Mouse (Mus musculus) kidney, postnatal 0 days (tissue): ENCODE results near the gene Pth2. TPM values are rescaled to one million over a fixed set of nuclear protein-coding genes. Genes with fewer than 3 reads are reported as not detected.

ENCODE experiments used
- ATAC-seq: fragments of 200-750 bp; cut with Nextera tagmentation; replicated peaks from 2 replicates; pipeline ENCODE4 v1.8.0; 2017; ENCODE audit warnings: low read depth, moderate number of reproducible peaks, moderate TSS enrichment, moderate library complexity; ENCODE audit not compliant: low FRiP score
- DNase-seq: peaks from one replicate; pipeline ENCODE4 v3.0.0-alpha.2; 2016; ENCODE audit warnings: low spot score
- H3K27ac ChIP-seq: fragments of 300-500 bp; sonication (generic); 2 replicates; pipeline ENCODE4 v1.5.1; 2014; ENCODE audit warnings: mild to moderate bottlenecking
- H3K27me3 ChIP-seq: fragments of 300-500 bp; sonication (generic); 2 replicates; pipeline ENCODE4 v1.6.1; 2014; ENCODE audit warnings: low read length, mixed read lengths; ENCODE audit not compliant: insufficient read depth
- H3K36me3 ChIP-seq: fragments of 300-500 bp; sonication (generic); 2 replicates; pipeline ENCODE4 v1.6.1; 2014; ENCODE audit warnings: low read length, mixed read lengths; ENCODE audit not compliant: insufficient read depth
- H3K4me1 ChIP-seq: fragments of 300-500 bp; sonication (generic); replicated peaks from 2 replicates; pipeline ENCODE4 v1.6.1; 2014; ENCODE audit warnings: antibody characterized with exemption, low read length, mixed read lengths; ENCODE audit not compliant: insufficient read depth
- H3K4me2 ChIP-seq: fragments of 300-500 bp; sonication (generic); 2 replicates; pipeline ENCODE4 v1.6.1; 2014; ENCODE audit warnings: mild to moderate bottlenecking, low read length, moderate library complexity, mixed read lengths
- H3K4me3 ChIP-seq: fragments of 300-500 bp; sonication (generic); replicated peaks from 2 replicates; pipeline ENCODE4 v1.5.1; 2014; ENCODE audit warnings: low read depth, low read length
- H3K9ac ChIP-seq: fragments of 300-500 bp; sonication (generic); 2 replicates; pipeline ENCODE4 v1.6.1; 2014; ENCODE audit warnings: low read depth, low read length
- H3K9me3 ChIP-seq: fragments of 300-500 bp; sonication (generic); replicated peaks from 2 replicates; pipeline ENCODE4 v1.6.1; 2016; ENCODE audit warnings: low read length, inconsistent platforms, mixed read lengths
- CTCF ChIP-seq: IDR thresholded peaks from 2 replicates; pipeline ENCODE4 v1.5.1; 2016; ENCODE audit warnings: antibody characterized with exemption, low read depth, mild to moderate bottlenecking, moderate library complexity
- WGBS: fragments of 180-500 bp; shearing (Covaris S2); extraction: QIAGEN DNeasy Blood & Tissue Kit; methylation state at CpG from one replicate; pipeline ENCODE4 v1.1.7; 2014; 5-methylcytosine and 5-hydroxymethylcytosine counted together
- polyA plus RNA-seq: library from polyadenylated mRNA; unstranded; fragments of >200 nt; fragmentation: Nextera tagmentation; extraction: Ambion mirVana; gene quantifications from 2 replicates; pipeline ENCODE4 v1.2.1, GENCODE M21; 2015

The Pth2 gene
- polyA plus RNA-seq, 1 experiment from 2014 or later = not detected

- 0 out of 2 replicates have a peak, but pooled peaks cover 11% of the 10 kb centered on the region for H3K27me3 ChIP-seq
- H3K4me3 ChIP-seq = no peak overlapping the region
- no peaks in the 10 kb centered on the region for H3K36me3 ChIP-seq
- ATAC-seq = no peak
- no peak overlapping the region for H3K9ac ChIP-seq
- H3K4me1 ChIP-seq = peaks cover 11% of the 10 kb centered on the region
- no peak overlapping the region for H3K4me2 ChIP-seq
- no peak for TF ChIP-seq CTCF
- no peak overlapping the region for H3K27ac ChIP-seq
- WGBS = 92% methylated on average over 6 of the region's 6 CpGs
- no peak for DNase-seq
- no peaks in the 10 kb centered on the region for H3K9me3 ChIP-seq
These were observed 9.4 kb downstream of the Pth2 start for GRCm38 (mm10) chr7:45190186-45190585.

- Histone ChIP-seq H3K27ac (no peak overlapping the region), H3K9me3 (no peaks in the 10 kb centered on the region), H3K36me3 (no peaks in the 10 kb centered on the region), H3K27me3 (0 out of 2 replicates have a peak, but pooled peaks cover 7% of the 10 kb centered on the region), H3K4me3 (no peak overlapping the region), H3K9ac (no peak overlapping the region), H3K4me2 (no peak overlapping the region), H3K4me1 (peaks cover 11% of the 10 kb centered on the region)
- WGBS = 49% methylated on average over 2 of the region's 2 CpGs
- DNase-seq (no peak), ATAC-seq (no peak)
- no peak for TF ChIP-seq CTCF
These were observed 10.4 kb downstream of the Pth2 start for GRCm38 (mm10) chr7:45191161-45191560.

- Histone ChIP-seq H3K9me3 (no peaks in the 10 kb centered on the region), H3K9ac (no peak overlapping the region), H3K4me1 (peaks cover 11% of the 10 kb centered on the region), H3K4me2 (no peak overlapping the region), H3K27ac (no peak overlapping the region), H3K27me3 (0 out of 2 replicates have a peak, but pooled peaks cover 3% of the 10 kb centered on the region), H3K36me3 (no peaks in the 10 kb centered on the region), H3K4me3 (no peak overlapping the region)
- 5% methylated on average over 8 of the region's 8 CpGs for WGBS
- no peak for TF ChIP-seq CTCF
- peak; percentile 65 for ATAC-seq
- DNase-seq = peak; percentile 86
These were observed 11.1 kb downstream of the Pth2 start for GRCm38 (mm10) chr7:45191803-45192363.

GRCm38 (mm10) chr7:45192585-45193310 lies 12.0 kb downstream of the Pth2 start:
- 0 out of 2 replicates have a peak, but pooled peaks cover 3% of the 10 kb centered on the region for H3K27me3 ChIP-seq
- TF ChIP-seq CTCF = no peak
- no peaks in the 10 kb centered on the region for H3K9me3 ChIP-seq
- 84% methylated on average over 7 of the region's 7 CpGs for WGBS
- H3K4me1 ChIP-seq = peaks cover 11% of the 10 kb centered on the region
- no peak overlapping the region for H3K27ac ChIP-seq
- no peak overlapping the region for H3K4me3 ChIP-seq
- H3K9ac ChIP-seq = no peak overlapping the region
- no peak for ATAC-seq
- no peak for DNase-seq
- H3K36me3 ChIP-seq = no peaks in the 10 kb centered on the region
- no peak overlapping the region for H3K4me2 ChIP-seq

GRCm38 (mm10) chr7:45193406-45193805 lies 12.6 kb downstream of the Pth2 start:
- H3K4me3 ChIP-seq = no peak overlapping the region
- no peaks in the 10 kb centered on the region for H3K9me3 ChIP-seq
- no peaks in the 10 kb centered on the region for H3K36me3 ChIP-seq
- peaks cover 11% of the 10 kb centered on the region for H3K4me1 ChIP-seq
- H3K27me3 ChIP-seq = 0 out of 2 replicates have a peak, but pooled peaks cover 3% of the 10 kb centered on the region
- DNase-seq = no peak
- WGBS = 53% methylated on average over 5 of the region's 5 CpGs
- no peak overlapping the region for H3K4me2 ChIP-seq
- no peak overlapping the region for H3K9ac ChIP-seq
- no peak for ATAC-seq
- no peak overlapping the region for H3K27ac ChIP-seq
- peak; percentile 38; the same call in 1 of the 2 replicates for TF ChIP-seq CTCF

- TF ChIP-seq CTCF = no peak
- WGBS = 70% methylated on average over 17 of the region's 17 CpGs
- no peak overlapping the region for H3K4me3 ChIP-seq
These were observed 13.3 kb downstream of the Pth2 start for GRCm38 (mm10) chr7:45193871-45194785.

More at GRCm38 (mm10) chr7:45193871-45194785, 13.3 kb downstream of the Pth2 start:
- H3K4me2 ChIP-seq = no peak overlapping the region
- peaks cover 11% of the 10 kb centered on the region for H3K4me1 ChIP-seq
- DNase-seq = no peak
- H3K27me3 ChIP-seq = 0 out of 2 replicates have a peak, but pooled peaks cover 3% of the 10 kb centered on the region
- no peaks in the 10 kb centered on the region for H3K9me3 ChIP-seq
- H3K9ac ChIP-seq = no peak overlapping the region
- no peak for ATAC-seq
- H3K36me3 ChIP-seq = no peaks in the 10 kb centered on the region
- H3K27ac ChIP-seq = no peak overlapping the region
